ENCODE assay signal across 27 mouse cellular contexts in genomic region chr14:37083755-37084154, GRCm38 (mm10). TPM values are rescaled to one million over a fixed set of nuclear protein-coding genes. Genes with fewer than 3 reads are reported as not detected.
DNase-seq lines count a peak whose midpoint lies in the region; ATAC-seq and TF ChIP-seq lines count a peak whose summit lies in the region.
"Had no signal": no experiment of that assay in that cellular context is flagged by ENCODE, and none has a peak within 500 bp of the region (broad histone marks: within the 10 kb centered on the region; RNA-seq: fewer than 3 reads in every experiment).

No protein-coding gene starts in this region.

- H3ac ChIP-seq in myocyte (ENCODE audit: control insufficient read depth, insufficient read length), result no peak overlapping the region

- no peak for TF ChIP-seq CTCF in kidney, postnatal 0 days (IDR thresholded peaks at IDR 0.05; ENCODE audit: low read depth)

- no peaks in the 10 kb centered on the region for H3K36me3 ChIP-seq in embryonic facial prominence, embryonic 11.5 days (replicated peaks; ENCODE audit: control insufficient read depth, insufficient read depth, low read depth, low read length)
- no peaks in the 10 kb centered on the region for H3K36me3 ChIP-seq in embryonic facial prominence, embryonic 10.5 days (replicated peaks)
- H3K36me3 ChIP-seq in hindbrain, embryonic 11.5 days (ENCODE audit: control insufficient read depth, insufficient read depth, low read length), result no peaks in the 10 kb centered on the region
- no peaks in the 10 kb centered on the region for H3K36me3 ChIP-seq in hindbrain, embryonic 12.5 days
- no peaks in the 10 kb centered on the region for H3K36me3 ChIP-seq in kidney, postnatal 0 days (ENCODE audit: insufficient read depth, low read length)
- H3K36me3 ChIP-seq in myocyte (ENCODE audit: control insufficient read depth, insufficient read depth), result no peaks in the 10 kb centered on the region
- H3K36me3 ChIP-seq: embryonic facial prominence, embryonic 13.5 days; heart, embryonic 10.5 days; heart, embryonic 13.5 days; hindbrain, embryonic 13.5 days; intestine, embryonic 15.5 days had no signal

- no peak for TF ChIP-seq POLR2A in myocyte (IDR thresholded peaks at IDR 0.05; ENCODE audit: insufficient read length, low read depth)

- H3K4me2 ChIP-seq in embryonic facial prominence, embryonic 11.5 days (ENCODE audit: low read depth, low read length), result no peak overlapping the region
- H3K4me2 ChIP-seq in hindbrain, embryonic 11.5 days (replicated peaks; ENCODE audit: low read depth, low read length), result no peak overlapping the region
- no peak overlapping the region for H3K4me2 ChIP-seq in hindbrain, embryonic 12.5 days (replicated peaks)
- H3K4me2 ChIP-seq in kidney, postnatal 0 days (ENCODE audit: low read length), result no peak overlapping the region
- no peak overlapping the region for H3K4me2 ChIP-seq in myocyte (ENCODE audit: low read depth)
- H3K4me2 ChIP-seq: embryonic facial prominence, embryonic 13.5 days; heart, embryonic 13.5 days; hindbrain, embryonic 13.5 days; intestine, embryonic 15.5 days had no signal

- H3K27me3 ChIP-seq in embryonic facial prominence, embryonic 11.5 days (ENCODE audit: control insufficient read depth, insufficient read depth, low read length), result no peaks in the 10 kb centered on the region
- H3K27me3 ChIP-seq in embryonic facial prominence, embryonic 10.5 days (replicated peaks; ENCODE audit: low read depth, poor library complexity, severe bottlenecking), result no peaks in the 10 kb centered on the region
- no peaks in the 10 kb centered on the region for H3K27me3 ChIP-seq in hindbrain, embryonic 11.5 days (ENCODE audit: control insufficient read depth, insufficient read depth, low read length)
- H3K27me3 ChIP-seq in hindbrain, embryonic 12.5 days, result no peaks in the 10 kb centered on the region
- H3K27me3 ChIP-seq in kidney, postnatal 0 days (ENCODE audit: insufficient read depth, low read length), result no peaks in the 10 kb centered on the region
- H3K27me3 ChIP-seq in myocyte (ENCODE audit: control insufficient read depth, insufficient read depth, insufficient read length), result peaks cover under 1% of the 10 kb centered on the region
- H3K27me3 ChIP-seq: embryonic facial prominence, embryonic 13.5 days; heart, embryonic 13.5 days; hindbrain, embryonic 13.5 days; intestine, embryonic 15.5 days had no signal

- ATAC-seq in embryonic facial prominence, embryonic 11.5 days (replicated peaks; ENCODE audit: insufficient number of reproducible peaks, low FRiP score, low TSS enrichment, low read depth), result no peak
- ATAC-seq in hindbrain, embryonic 11.5 days (ENCODE audit: low FRiP score), result 0 out of 2 replicates have a peak, but pooled peaks have one; percentile 57
- ATAC-seq in hindbrain, embryonic 12.5 days (ENCODE audit: low FRiP score), result no peak
- ATAC-seq in kidney, postnatal 0 days (replicated peaks; ENCODE audit: low FRiP score, low read depth), result no peak
- ATAC-seq: forebrain, embryonic 14.5 days; hindbrain, embryonic 16.5 days; intestine, embryonic 15.5 days had no signal

- H3K9me3 ChIP-seq in embryonic facial prominence, embryonic 11.5 days (replicated peaks; ENCODE audit: control insufficient read depth, low read length), result no peaks in the 10 kb centered on the region
- H3K9me3 ChIP-seq in embryonic facial prominence, embryonic 10.5 days, result no peaks in the 10 kb centered on the region
- H3K9me3 ChIP-seq in hindbrain, embryonic 11.5 days (ENCODE audit: control insufficient read depth, low read length), result no peaks in the 10 kb centered on the region
- no peaks in the 10 kb centered on the region for H3K9me3 ChIP-seq in hindbrain, embryonic 12.5 days (replicated peaks)
- no peaks in the 10 kb centered on the region for H3K9me3 ChIP-seq in kidney, postnatal 0 days (replicated peaks; ENCODE audit: low read length)
- H3K9me3 ChIP-seq: embryonic facial prominence, embryonic 13.5 days; heart, embryonic 10.5 days; heart, embryonic 13.5 days; hindbrain, embryonic 13.5 days; intestine, embryonic 15.5 days had no signal

- peak; percentile 9 for DNase-seq in embryonic facial prominence, embryonic 11.5 days (ENCODE audit: low spot score)
- no peak for DNase-seq in embryonic facial prominence, embryonic 10.5 days (ENCODE audit: low spot score)
- DNase-seq in hindbrain, embryonic 11.5 days (ENCODE audit: low spot score), result no peak
- peak; percentile 29 for DNase-seq in kidney, postnatal 0 days (ENCODE audit: low spot score)
- DNase-seq in kidney, postnatal 4 days, result no peak
- no peak for DNase-seq in yolk sac, embryonic 10.5 days (ENCODE audit: low spot score)
- DNase-seq: adrenal gland, adult 2 months; adrenal gland, postnatal 14 days; cerebellum, adult 18-20 months; cerebellum, adult 9-10 months; cerebellum, postnatal 14 days; gastrocnemius, postnatal 10 days; gastrocnemius, postnatal 36 days; heart, adult 2 months; heart, postnatal 14 days; heart, postnatal 4 days had no signal

- WGBS in embryonic facial prominence, embryonic 11.5 days, result 41% methylated on average over 4 of the region's 4 CpGs
- WGBS in embryonic facial prominence, embryonic 10.5 days, result 50% methylated on average over 4 of the region's 4 CpGs
- 42% methylated on average over 4 of the region's 4 CpGs for WGBS in hindbrain, embryonic 11.5 days
- 39% methylated on average over 4 of the region's 4 CpGs for WGBS in hindbrain, embryonic 12.5 days
- 14% methylated on average over 4 of the region's 4 CpGs for WGBS in kidney, postnatal 0 days

- H3K9ac ChIP-seq in embryonic facial prominence, embryonic 11.5 days (replicated peaks; ENCODE audit: low read length), result no peak overlapping the region
- H3K9ac ChIP-seq in hindbrain, embryonic 11.5 days (ENCODE audit: low read depth, low read length), result no peak overlapping the region
- H3K9ac ChIP-seq in hindbrain, embryonic 12.5 days, result no peak overlapping the region
- H3K9ac ChIP-seq in kidney, postnatal 0 days (ENCODE audit: low read depth, low read length), result no peak overlapping the region
- H3K9ac ChIP-seq: embryonic facial prominence, embryonic 13.5 days; heart, embryonic 13.5 days; hindbrain, embryonic 13.5 days; intestine, embryonic 15.5 days had no signal

- no peaks in the 10 kb centered on the region for H3K79me2 ChIP-seq in myocyte (ENCODE audit: control insufficient read depth, insufficient read depth)

- H3K27ac ChIP-seq in embryonic facial prominence, embryonic 11.5 days (replicated peaks; ENCODE audit: low read depth, low read length), result no peak overlapping the region
- no peak overlapping the region for H3K27ac ChIP-seq in embryonic facial prominence, embryonic 10.5 days (replicated peaks)
- no peak overlapping the region for H3K27ac ChIP-seq in hindbrain, embryonic 11.5 days (ENCODE audit: low read depth, low read length)
- no peak overlapping the region for H3K27ac ChIP-seq in hindbrain, embryonic 12.5 days
- no peak overlapping the region for H3K27ac ChIP-seq in kidney, postnatal 0 days
- H3K27ac ChIP-seq: embryonic facial prominence, embryonic 13.5 days; heart, adult 2 months; heart, embryonic 10.5 days; heart, embryonic 13.5 days; hindbrain, embryonic 13.5 days; intestine, embryonic 15.5 days had no signal

- H3K4me1 ChIP-seq in embryonic facial prominence, embryonic 11.5 days (ENCODE audit: control insufficient read depth, insufficient read depth, low read length), result no peaks in the 10 kb centered on the region
- H3K4me1 ChIP-seq in embryonic facial prominence, embryonic 10.5 days, result no peaks in the 10 kb centered on the region
- no peaks in the 10 kb centered on the region for H3K4me1 ChIP-seq in hindbrain, embryonic 11.5 days (replicated peaks; ENCODE audit: control insufficient read depth, insufficient read depth, low read length)
- no peaks in the 10 kb centered on the region for H3K4me1 ChIP-seq in hindbrain, embryonic 12.5 days
- H3K4me1 ChIP-seq in kidney, postnatal 0 days (replicated peaks; ENCODE audit: insufficient read depth, low read length), result no peaks in the 10 kb centered on the region
- H3K4me1 ChIP-seq: embryonic facial prominence, embryonic 13.5 days; heart, embryonic 10.5 days; heart, embryonic 13.5 days; hindbrain, embryonic 13.5 days; intestine, embryonic 15.5 days had no signal

- H3K4me3 ChIP-seq in embryonic facial prominence, embryonic 11.5 days (ENCODE audit: low read depth, low read length), result no peak overlapping the region
- no peak overlapping the region for H3K4me3 ChIP-seq in embryonic facial prominence, embryonic 10.5 days
- no peak overlapping the region for H3K4me3 ChIP-seq in hindbrain, embryonic 11.5 days (ENCODE audit: low read depth, low read length)
- no peak overlapping the region for H3K4me3 ChIP-seq in hindbrain, embryonic 12.5 days
- no peak overlapping the region for H3K4me3 ChIP-seq in kidney, postnatal 0 days (replicated peaks; ENCODE audit: low read depth, low read length)
- no peak overlapping the region for H3K4me3 ChIP-seq in myocyte
- H3K4me3 ChIP-seq: embryonic facial prominence, embryonic 13.5 days; erythroblast, embryonic 14.5 days; heart, adult 2 months; heart, embryonic 10.5 days; heart, embryonic 13.5 days; hindbrain, embryonic 13.5 days; intestine, embryonic 15.5 days had no signal

RNA-seq across cellular contexts. Expression of gene Cdhr1, which starts 14.4 kb away (rescaled TPM):
- 3.1 and 4.1 TPM in 2 replicates for polyA plus RNA-seq in embryonic facial prominence, embryonic 11.5 days (2014; fragmentation: Nextera tagmentation; extraction: Ambion mirVana)
- polyA plus RNA-seq in embryonic facial prominence, embryonic 10.5 days (2016; fragmentation: Nextera tagmentation; extraction: Ambion mirVana), result 1.5 and 2.9 TPM in 2 replicates
- polyA plus RNA-seq in hindbrain, embryonic 11.5 days (2014; fragmentation: Nextera tagmentation; extraction: Ambion mirVana), result 1.2 and 2.3 TPM in 2 replicates
- polyA plus RNA-seq in hindbrain, embryonic 12.5 days (2016; fragmentation: Nextera tagmentation; extraction: Ambion mirVana), result 1.8 and 2.4 TPM in 2 replicates
- 1.6 and 1.7 TPM in 2 replicates for polyA plus RNA-seq in kidney, postnatal 0 days (2015; fragmentation: Nextera tagmentation; extraction: Ambion mirVana)
- polyA plus RNA-seq in myocyte (2012; fragmentation: generic; extraction: Trizol), result 0.19 TPM
- polyA plus RNA-seq: adrenal gland, adult 2 months; erythroblast, embryonic 14.5 days had no signal

RNA-seq across cellular contexts. Expression of gene Lrit2, which starts 16.0 kb away (rescaled TPM):
- not detected in 2 replicates for polyA plus RNA-seq in embryonic facial prominence, embryonic 11.5 days (2014; fragmentation: Nextera tagmentation; extraction: Ambion mirVana)
- not detected in 2 replicates for polyA plus RNA-seq in embryonic facial prominence, embryonic 10.5 days (2016; fragmentation: Nextera tagmentation; extraction: Ambion mirVana)
- polyA plus RNA-seq in hindbrain, embryonic 11.5 days (2014; fragmentation: Nextera tagmentation; extraction: Ambion mirVana), result not detected in 2 replicates
- polyA plus RNA-seq in hindbrain, embryonic 12.5 days (2016; fragmentation: Nextera tagmentation; extraction: Ambion mirVana), result not detected in 2 replicates
- polyA plus RNA-seq in kidney, postnatal 0 days (2015; fragmentation: Nextera tagmentation; extraction: Ambion mirVana), result not detected in 2 replicates
- not detected for polyA plus RNA-seq in myocyte (2012; fragmentation: generic; extraction: Trizol)
- polyA plus RNA-seq: adrenal gland, adult 2 months; embryonic facial prominence, embryonic 13.5 days; erythroblast, embryonic 14.5 days; forebrain, embryonic 14.5 days; heart, adult 2 months; heart, embryonic 10.5 days; heart, embryonic 13.5 days; heart, embryonic 16.5 days; hindbrain, embryonic 13.5 days; hindbrain, embryonic 16.5 days; intestine, embryonic 15.5 days had no signal

RNA-seq across cellular contexts. Expression of gene Lrit1, which starts 29.1 kb away (rescaled TPM):
- polyA plus RNA-seq in embryonic facial prominence, embryonic 11.5 days (2014; fragmentation: Nextera tagmentation; extraction: Ambion mirVana), result not detected in 2 replicates
- polyA plus RNA-seq in embryonic facial prominence, embryonic 10.5 days (2016; fragmentation: Nextera tagmentation; extraction: Ambion mirVana), result not detected in 2 replicates
- not detected in 2 replicates for polyA plus RNA-seq in hindbrain, embryonic 11.5 days (2014; fragmentation: Nextera tagmentation; extraction: Ambion mirVana)
- not detected in 2 replicates for polyA plus RNA-seq in hindbrain, embryonic 12.5 days (2016; fragmentation: Nextera tagmentation; extraction: Ambion mirVana)
- polyA plus RNA-seq in kidney, postnatal 0 days (2015; fragmentation: Nextera tagmentation; extraction: Ambion mirVana), result not detected in 2 replicates
- polyA plus RNA-seq in myocyte (2012; fragmentation: generic; extraction: Trizol), result not detected
- polyA plus RNA-seq: adrenal gland, adult 2 months; embryonic facial prominence, embryonic 13.5 days; erythroblast, embryonic 14.5 days; forebrain, embryonic 14.5 days; heart, adult 2 months; heart, embryonic 10.5 days; heart, embryonic 13.5 days; heart, embryonic 16.5 days; hindbrain, embryonic 13.5 days; hindbrain, embryonic 16.5 days; intestine, embryonic 15.5 days had no signal

RNA-seq across cellular contexts. Expression of gene 2610528A11Rik, which starts 30.1 kb away (rescaled TPM):
- 0.39 and 0.42 TPM in 2 replicates for polyA plus RNA-seq in embryonic facial prominence, embryonic 11.5 days (2014; fragmentation: Nextera tagmentation; extraction: Ambion mirVana)
- polyA plus RNA-seq in embryonic facial prominence, embryonic 10.5 days (2016; fragmentation: Nextera tagmentation; extraction: Ambion mirVana), result 0.49 TPM in 1 of 2 replicates, not detected in the other
- polyA plus RNA-seq in hindbrain, embryonic 11.5 days (2014; fragmentation: Nextera tagmentation; extraction: Ambion mirVana), result 0.34 and 0.38 TPM in 2 replicates
- not detected in 2 replicates for polyA plus RNA-seq in hindbrain, embryonic 12.5 days (2016; fragmentation: Nextera tagmentation; extraction: Ambion mirVana)
- 0.17 and 0.26 TPM in 2 replicates for polyA plus RNA-seq in kidney, postnatal 0 days (2015; fragmentation: Nextera tagmentation; extraction: Ambion mirVana)
- polyA plus RNA-seq in myocyte (2012; fragmentation: generic; extraction: Trizol), result 1.2 TPM
- polyA plus RNA-seq: erythroblast, embryonic 14.5 days; forebrain, embryonic 14.5 days had no signal

RNA-seq across cellular contexts. Expression of gene Rgr, which starts 35.0 kb away (rescaled TPM):
- polyA plus RNA-seq in embryonic facial prominence, embryonic 11.5 days (2014; fragmentation: Nextera tagmentation; extraction: Ambion mirVana), result not detected in 2 replicates
- polyA plus RNA-seq in embryonic facial prominence, embryonic 10.5 days (2016; fragmentation: Nextera tagmentation; extraction: Ambion mirVana), result not detected in 2 replicates
- not detected in 2 replicates for polyA plus RNA-seq in hindbrain, embryonic 11.5 days (2014; fragmentation: Nextera tagmentation; extraction: Ambion mirVana)
- not detected in 2 replicates for polyA plus RNA-seq in hindbrain, embryonic 12.5 days (2016; fragmentation: Nextera tagmentation; extraction: Ambion mirVana)
- not detected in 2 replicates for polyA plus RNA-seq in kidney, postnatal 0 days (2015; fragmentation: Nextera tagmentation; extraction: Ambion mirVana)
- polyA plus RNA-seq in myocyte (2012; fragmentation: generic; extraction: Trizol), result not detected
- polyA plus RNA-seq: adrenal gland, adult 2 months; erythroblast, embryonic 14.5 days; forebrain, embryonic 14.5 days; heart, adult 2 months; heart, embryonic 10.5 days; heart, embryonic 13.5 days; heart, embryonic 16.5 days; hindbrain, embryonic 13.5 days; hindbrain, embryonic 16.5 days; intestine, embryonic 15.5 days had no signal

Comparison
In these comparisons a context has a peak if more than half of its experiments do, and no peak if none do; other contexts are left out.
1. DNase-seq: peak in embryonic facial prominence, embryonic 11.5 days (single experiment) and kidney, postnatal 0 days (single experiment); none in embryonic facial prominence, embryonic 10.5 days (single experiment), hindbrain, embryonic 11.5 days (single experiment), kidney, postnatal 4 days (0 of 2) and yolk sac, embryonic 10.5 days (single experiment).